Mouse (Mus musculus) heart, embryonic 15.5 days (tissue): ENCODE data around the gene Tmem183a. TPM values are rescaled to one million over a fixed set of nuclear protein-coding genes. Genes with fewer than 3 reads are reported as not detected.

Source experiments
- polyA plus RNA-seq: library from polyadenylated mRNA; unstranded; fragments of >200 nt; fragmentation: Nextera tagmentation; extraction: Ambion mirVana; gene quantifications from 2 replicates; pipeline ENCODE4 v1.2.1, GENCODE M21; 2015

The Tmem183a gene
- polyA plus RNA-seq, 1 experiment from 2014 or later, result 53.0 TPM

Other genes with a start within 250 kb of the Tmem183a start
- 0.77 and 0.96 TPM in 2 replicates for gene Chil1, start 179.8 kb downstream of the Tmem183a start, polyA plus RNA-seq
- gene Mybph, start 168.5 kb downstream of the Tmem183a start, polyA plus RNA-seq, result 0.28 and 0.76 TPM in 2 replicates
- gene Adora1, start 126.5 kb downstream of the Tmem183a start, polyA plus RNA-seq, result 18.5 and 20.5 TPM in 2 replicates
- gene Myog, start 72.0 kb downstream of the Tmem183a start, polyA plus RNA-seq, result 0.98 and 2.0 TPM in 2 replicates
- gene Ppfia4, start 29.1 kb downstream of the Tmem183a start, polyA plus RNA-seq, result 9.7 and 10.3 TPM in 2 replicates
- gene 4933406M09Rik, start 24.0 kb upstream of the Tmem183a start, polyA plus RNA-seq, result not detected in 2 replicates
- gene Cyb5r1, start 43.6 kb upstream of the Tmem183a start, polyA plus RNA-seq, result 37.4 and 45.4 TPM in 2 replicates
- gene Adipor1, start 53.4 kb upstream of the Tmem183a start, polyA plus RNA-seq, result 139 and 142 TPM in 2 replicates
- 17.5 and 19.9 TPM in 2 replicates for gene Klhl12, start 93.6 kb upstream of the Tmem183a start, polyA plus RNA-seq
- 25.8 and 29.3 TPM in 2 replicates for gene Rabif, start 132.7 kb upstream of the Tmem183a start, polyA plus RNA-seq
- gene Mgat4e, start 187.7 kb upstream of the Tmem183a start, polyA plus RNA-seq, result not detected in 2 replicates
- 25.9 and 32.0 TPM in 2 replicates for gene Kdm5b, start 198.2 kb upstream of the Tmem183a start, polyA plus RNA-seq